Mouse (Mus musculus): ENCODE results near the gene Crybb2. TPM values are rescaled to one million over a fixed set of nuclear protein-coding genes. Genes with fewer than 3 reads are reported as not detected.

The Crybb2 gene
- total RNA-seq, 1 experiment, result not detected

- no peaks in the 10 kb centered on the region for H3K36me3 ChIP-seq (ENCODE audit: control insufficient read depth, insufficient read depth, low read length, poor library complexity, severe bottlenecking)
- in situ Hi-C loops (cut with MboI; ENCODE audit: low sequenced_read_pairs in 2 of 2, unreplicated experiment in 2 of 2), result no loop called here
- no peak overlapping the region for H3K4me3 ChIP-seq (ENCODE audit: insufficient read depth in 1 of 2, low read depth in 1 of 2, low read length in 2 of 2, poor library complexity in 1 of 2, severe bottlenecking in 1 of 2)
- no peak overlapping the region for H3K27ac ChIP-seq (ENCODE audit: insufficient read depth, low read depth, low read length, poor library complexity, severe bottlenecking)
- TF ChIP-seq ZNF384 (IDR thresholded peaks at IDR 0.05; ENCODE audit: low read depth, low read length), result no peak
- no peak for TF ChIP-seq HCFC1 (IDR thresholded peaks at IDR 0.05; ENCODE audit: borderline replicate concordance, insufficient read depth, low read length)
- H3K9ac ChIP-seq (ENCODE audit: insufficient read depth, low read depth, low read length, poor library complexity, severe bottlenecking), result no peak overlapping the region
- no peaks in the 10 kb centered on the region for H3K9me3 ChIP-seq (ENCODE audit: control insufficient read depth, insufficient read depth, low read depth, low read length)
- H3K4me1 ChIP-seq (ENCODE audit: control insufficient read depth in 2 of 2, insufficient read depth in 2 of 2, low read length in 2 of 2, poor library complexity in 1 of 2), result peaks cover 0 to 3% of the 10 kb centered on the region in 2 experiments; a peak in 1 of 4 replicates
- no peak for DNase-seq (ENCODE audit: low read depth, low spot score)
These were observed 26.4 kb downstream of the Crybb2 start for GRCm38 (mm10) chr5:113043531-113043930.

- no peak for DNase-seq (ENCODE audit: low read depth, low spot score)
- no peaks in the 10 kb centered on the region for H3K9me3 ChIP-seq (ENCODE audit: control insufficient read depth, insufficient read depth, low read depth, low read length)
- TF ChIP-seq MAFK (IDR thresholded peaks at IDR 0.05; ENCODE audit: insufficient read depth, low read depth, low read length), result no peak
- no peak for TF ChIP-seq ZNF384 (IDR thresholded peaks at IDR 0.05; ENCODE audit: low read depth, low read length)
- no peak for TF ChIP-seq HCFC1 (IDR thresholded peaks at IDR 0.05; ENCODE audit: borderline replicate concordance, insufficient read depth, low read length)
- no peak for TF ChIP-seq ZC3H11A (IDR thresholded peaks at IDR 0.05; ENCODE audit: borderline replicate concordance, low read depth, low read length)
- TF ChIP-seq CHD2 (IDR thresholded peaks at IDR 0.05; ENCODE audit: low read depth, low read length), result no peak
- in situ Hi-C loops (cut with MboI; ENCODE audit: low sequenced_read_pairs in 2 of 2, unreplicated experiment in 2 of 2), result no loop called here
- peaks cover 0 to 7% of the 10 kb centered on the region in 2 experiments; a peak in 2 of 4 replicates for H3K4me1 ChIP-seq (ENCODE audit: control insufficient read depth in 2 of 2, insufficient read depth in 2 of 2, low read length in 2 of 2, poor library complexity in 1 of 2)
- no peaks in the 10 kb centered on the region for H3K36me3 ChIP-seq (ENCODE audit: control insufficient read depth, insufficient read depth, low read length, poor library complexity, severe bottlenecking)
- H3K9ac ChIP-seq (ENCODE audit: insufficient read depth, low read depth, low read length, poor library complexity, severe bottlenecking), result no peak overlapping the region
- H3K27ac ChIP-seq (ENCODE audit: insufficient read depth, low read depth, low read length, poor library complexity, severe bottlenecking), result no peak overlapping the region
- H3K4me3 ChIP-seq (ENCODE audit: insufficient read depth in 1 of 2, low read depth in 1 of 2, low read length in 2 of 2, poor library complexity in 1 of 2, severe bottlenecking in 1 of 2), result no peak overlapping the region
These were observed 28.3 kb downstream of the Crybb2 start for GRCm38 (mm10) chr5:113041567-113042071.

GRCm38 (mm10) chr5:113040776-113041175 lies 29.1 kb downstream of the Crybb2 start:
- H3K4me3 ChIP-seq (ENCODE audit: insufficient read depth in 1 of 2, low read depth in 1 of 2, low read length in 2 of 2, poor library complexity in 1 of 2, severe bottlenecking in 1 of 2), result no peak overlapping the region
- H3K9ac ChIP-seq (ENCODE audit: insufficient read depth, low read depth, low read length, poor library complexity, severe bottlenecking), result no peak overlapping the region
- no peak overlapping the region for H3K27ac ChIP-seq (ENCODE audit: insufficient read depth, low read depth, low read length, poor library complexity, severe bottlenecking)
- H3K4me1 ChIP-seq (ENCODE audit: control insufficient read depth in 2 of 2, insufficient read depth in 2 of 2, low read length in 2 of 2, poor library complexity in 1 of 2), result peaks cover 0 to 14% of the 10 kb centered on the region in 2 experiments; a peak in 2 of 4 replicates
- DNase-seq (ENCODE audit: low read depth, low spot score), result no peak
- in situ Hi-C loops (cut with MboI; ENCODE audit: low sequenced_read_pairs in 2 of 2, unreplicated experiment in 2 of 2), result no loop called here
- TF ChIP-seq MAFK (IDR thresholded peaks at IDR 0.05; ENCODE audit: insufficient read depth, low read depth, low read length), result no peak
- no peak for TF ChIP-seq CHD2 (IDR thresholded peaks at IDR 0.05; ENCODE audit: low read depth, low read length)
- no peak for TF ChIP-seq ZC3H11A (IDR thresholded peaks at IDR 0.05; ENCODE audit: borderline replicate concordance, low read depth, low read length)
- TF ChIP-seq ZNF384 (IDR thresholded peaks at IDR 0.05; ENCODE audit: low read depth, low read length), result no peak
- TF ChIP-seq HCFC1 (IDR thresholded peaks at IDR 0.05; ENCODE audit: borderline replicate concordance, insufficient read depth, low read length), result no peak
- H3K9me3 ChIP-seq (ENCODE audit: control insufficient read depth, insufficient read depth, low read depth, low read length), result no peaks in the 10 kb centered on the region
- H3K36me3 ChIP-seq (ENCODE audit: control insufficient read depth, insufficient read depth, low read length, poor library complexity, severe bottlenecking), result no peaks in the 10 kb centered on the region

- in situ Hi-C loops (cut with MboI; ENCODE audit: low sequenced_read_pairs in 2 of 2, unreplicated experiment in 2 of 2), result no loop called here
These were observed 31.3 kb downstream of the Crybb2 start for GRCm38 (mm10) chr5:113038601-113039000.

More at GRCm38 (mm10) chr5:113038601-113039000, 31.3 kb downstream of the Crybb2 start:
- TF ChIP-seq ZNF384 (IDR thresholded peaks at IDR 0.05; ENCODE audit: low read depth, low read length), result no peak
- TF ChIP-seq HCFC1 (IDR thresholded peaks at IDR 0.05; ENCODE audit: borderline replicate concordance, insufficient read depth, low read length), result no peak
- TF ChIP-seq MAFK (IDR thresholded peaks at IDR 0.05; ENCODE audit: insufficient read depth, low read depth, low read length), result no peak
- TF ChIP-seq ZC3H11A (IDR thresholded peaks at IDR 0.05; ENCODE audit: borderline replicate concordance, low read depth, low read length), result no peak
- TF ChIP-seq CHD2 (IDR thresholded peaks at IDR 0.05; ENCODE audit: low read depth, low read length), result no peak
- Histone ChIP-seq H3K9me3 (ENCODE audit: control insufficient read depth, insufficient read depth, low read depth, low read length) (no peaks in the 10 kb centered on the region), H3K4me3 (ENCODE audit: insufficient read depth in 1 of 2, low read depth in 1 of 2, low read length in 2 of 2, poor library complexity in 1 of 2, severe bottlenecking in 1 of 2) (no peak overlapping the region), H3K27ac (ENCODE audit: insufficient read depth, low read depth, low read length, poor library complexity, severe bottlenecking) (no peak overlapping the region), H3K4me1 (ENCODE audit: control insufficient read depth in 2 of 2, insufficient read depth in 2 of 2, low read length in 2 of 2, poor library complexity in 1 of 2) (peaks cover 0 to 18% of the 10 kb centered on the region in 2 experiments; a peak in 2 of 4 replicates), H3K9ac (ENCODE audit: insufficient read depth, low read depth, low read length, poor library complexity, severe bottlenecking) (no peak overlapping the region), H3K36me3 (ENCODE audit: control insufficient read depth, insufficient read depth, low read length, poor library complexity, severe bottlenecking) (no peaks in the 10 kb centered on the region)
- no peak for DNase-seq (ENCODE audit: low read depth, low spot score)

All from ES-E14 (cell line).